Mouse (Mus musculus) activated CD4-positive, CD25-positive, alpha-beta regulatory T cell, adult 4 months (primary cell): ENCODE data around the gene Tgif2lx1. TPM values are rescaled to one million over a fixed set of nuclear protein-coding genes. Genes with fewer than 3 reads are reported as not detected.
"Not testable (repeated sequence)": the region's sequence is repeated elsewhere in the genome, so short reads cannot be mapped to it uniquely, and the experiment has no call there.

Experiments used
- ATAC-seq: one replicate; pipeline ENCODE4 v1.8.0; 2017
- polyA plus RNA-seq, 2 experiments: library from polyadenylated mRNA; unstranded; fragments of 100-300 nt; shearing (Covaris generic); gene quantifications; one replicate each; pipeline ENCODE4 v1.2.1; 2017

Gene Tgif2lx1
- polyA plus RNA-seq, result not detected

DNA sequence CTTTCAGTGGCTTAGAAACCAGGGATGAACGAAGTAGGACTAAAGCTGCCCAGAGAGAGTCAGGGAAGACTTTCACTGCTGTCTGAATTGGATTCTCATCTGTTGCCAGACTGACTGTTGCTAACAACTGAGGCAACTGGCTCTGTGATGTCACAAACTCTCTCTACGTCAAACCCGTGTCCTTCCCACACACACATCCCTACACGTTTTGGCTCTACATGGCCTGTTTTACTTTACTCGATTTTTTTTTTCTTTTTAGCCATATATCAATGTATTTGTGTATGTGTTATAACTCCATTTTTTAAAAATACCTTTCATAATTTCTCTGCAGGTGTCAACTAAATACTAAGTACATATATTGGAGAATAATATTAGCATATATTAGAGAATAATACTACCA is at the start of gene Tgif2lx1:
Gene Tgif2lx1, minus strand, starts transcription at position 101 of the 400 bp plus-strand sequence.
- not testable (repeated sequence) for ATAC-seq

Other genes starting within 250 kb of the Tgif2lx1 start
- gene Tgif2lx2, start 53.5 kb downstream of the Tgif2lx1 start, polyA plus RNA-seq, result not detected